In genomic region chr3:9566831-9567230, GRCm38 (mm10) we compare ENCODE assay signal across 15 mouse cellular contexts.
"Had no signal": no experiment of that assay in that cellular context is flagged by ENCODE, and none has a peak within 500 bp of the region (broad histone marks: within the 10 kb centered on the region; RNA-seq: fewer than 3 reads in every experiment).

No protein-coding gene starts in this region.

- H3K27ac ChIP-seq: kidney, postnatal 0 days; layer of hippocampus, adult 2 months; liver, embryonic 13.5 days; midbrain, embryonic 10.5 days; midbrain, embryonic 13.5 days had no signal

- ATAC-seq: midbrain, embryonic 13.5 days; midbrain, embryonic 16.5 days had no signal

- H3K9me3 ChIP-seq: liver, embryonic 13.5 days; midbrain, embryonic 10.5 days; midbrain, embryonic 13.5 days had no signal

- H3K27me3 ChIP-seq: liver, embryonic 13.5 days; midbrain, embryonic 13.5 days had no signal

- H3K9ac ChIP-seq: liver, embryonic 13.5 days; midbrain, embryonic 13.5 days had no signal

- H3K36me3 ChIP-seq: midbrain, embryonic 10.5 days; midbrain, embryonic 13.5 days had no signal

- H3K4me3 ChIP-seq: layer of hippocampus, adult 2 months; liver, embryonic 13.5 days; midbrain, embryonic 10.5 days; midbrain, embryonic 13.5 days; myocyte had no signal

- DNase-seq: kidney, adult 2 months; kidney, postnatal 25 days; layer of hippocampus, adult 9-11 months; liver, embryonic 13.5 days; lung, adult 2 months; lung, postnatal 14 days; lung, postnatal 4 days; thymus, adult 2 months; thymus, postnatal 25 days had no signal

- H3K4me2 ChIP-seq: liver, embryonic 13.5 days; midbrain, embryonic 13.5 days had no signal
